Mouse (Mus musculus) testis, postnatal 14 days (tissue): ENCODE measurements around the gene Scgb2b21.
A peak's percentile ranks its signal among the peaks of the same experiment; 100 is the strongest.

Source experiments
- DNase-seq: peaks from one replicate; pipeline ENCODE4 v3.0.0; 2021; ENCODE audit warnings: low spot score

Gene Scgb2b21

DNA sequence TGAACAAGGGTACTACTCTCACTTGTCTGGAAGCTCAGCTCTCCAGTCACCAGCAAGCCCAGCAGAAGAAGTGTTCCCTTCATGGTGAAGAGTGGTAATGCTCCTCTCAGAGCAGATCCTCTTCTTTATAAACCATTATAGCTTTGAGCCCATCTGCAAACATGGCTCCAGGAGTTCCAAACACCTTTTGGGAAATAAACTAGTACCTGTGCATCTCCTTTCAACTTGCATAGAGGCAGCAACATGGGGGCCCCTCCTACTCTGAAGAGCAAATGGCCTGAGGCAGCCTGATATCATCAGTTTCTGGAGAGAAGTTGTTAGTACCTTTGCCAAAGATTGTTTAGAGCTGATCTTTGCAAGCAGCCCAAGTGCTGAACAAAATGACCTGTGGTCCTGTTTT, at the start of gene Scgb2b21:
TSS of gene Scgb2b21 (minus strand) at position 101 of the 400 bp plus-strand sequence.
- no peak for DNase-seq

DNA sequence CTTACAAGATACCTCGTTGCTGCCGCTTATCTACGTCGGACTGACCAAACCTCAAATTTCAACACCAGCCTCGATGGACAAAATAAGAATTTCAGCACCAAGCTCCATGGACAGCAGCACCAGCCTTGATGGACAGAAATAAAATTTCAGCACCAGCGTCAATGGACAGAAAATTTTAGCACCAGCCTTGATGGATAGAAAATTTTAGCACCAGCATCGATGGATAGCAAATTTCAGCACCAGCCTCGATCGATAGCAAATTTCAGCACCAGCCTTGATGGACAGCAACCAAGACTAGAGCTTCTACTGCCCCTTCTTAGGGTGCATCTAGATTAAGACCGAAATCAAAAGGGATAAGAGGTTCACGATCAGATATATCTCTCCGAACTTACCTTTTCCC, 23.2 kb upstream of the Scgb2b21 start:
- peak; percentile 3 for DNase-seq
